Mouse (Mus musculus) liver, embryonic 15.5 days (tissue): ENCODE results near the gene Ccr2. TPM values are rescaled to one million over a fixed set of nuclear protein-coding genes. Genes with fewer than 3 reads are reported as not detected.
"Not testable (repeated sequence)": the region's sequence is repeated elsewhere in the genome, so short reads cannot be mapped to it uniquely, and the experiment has no call there.

Experiments
- ATAC-seq: fragments of 200-750 bp; cut with Nextera tagmentation; 2 replicates; pipeline ENCODE4 v1.8.0; 2017; ENCODE audit warnings: moderate number of reproducible peaks, mild to moderate bottlenecking, moderate library complexity; ENCODE audit not compliant: insufficient read depth
- H3K27ac ChIP-seq: fragments of 300-500 bp; sonication (generic); replicated peaks from 2 replicates; pipeline ENCODE4 v1.5.1; 2015; ENCODE audit warnings: mild to moderate bottlenecking, inconsistent platforms
- H3K27me3 ChIP-seq: fragments of 300-500 bp; sonication (generic); 2 replicates; pipeline ENCODE4 v1.6.1; 2015; ENCODE audit warnings: mild to moderate bottlenecking, inconsistent platforms
- H3K36me3 ChIP-seq: fragments of 300-500 bp; sonication (generic); replicated peaks from 2 replicates; pipeline ENCODE4 v1.6.1; 2015; ENCODE audit warnings: moderate library complexity, mild to moderate bottlenecking, inconsistent platforms
- H3K4me1 ChIP-seq: fragments of 300-500 bp; sonication (generic); replicated peaks from 2 replicates; pipeline ENCODE4 v1.6.1; 2015; ENCODE audit warnings: inconsistent platforms
- H3K4me2 ChIP-seq: fragments of 300-500 bp; sonication (generic); 2 replicates; pipeline ENCODE4 v1.6.1; 2015; ENCODE audit warnings: moderate library complexity, mild to moderate bottlenecking, inconsistent platforms
- H3K4me3 ChIP-seq: fragments of 300-500 bp; sonication (generic); replicated peaks from 2 replicates; pipeline ENCODE4 v1.5.1; 2015; ENCODE audit warnings: mild to moderate bottlenecking, inconsistent platforms
- H3K9ac ChIP-seq: fragments of 300-500 bp; sonication (generic); 2 replicates; pipeline ENCODE4 v1.6.1; 2015; ENCODE audit warnings: moderate library complexity, mild to moderate bottlenecking, inconsistent platforms
- H3K9me3 ChIP-seq: fragments of 300-500 bp; sonication (generic); replicated peaks from 2 replicates; pipeline ENCODE4 v1.6.1; 2016; ENCODE audit warnings: inconsistent platforms
- WGBS: fragments of 180-500 bp; shearing (Covaris S2); methylation state at CpG from one replicate; pipeline ENCODE4 v1.1.7; 2015; ENCODE audit warnings: mixed read lengths; ENCODE audit not compliant: insufficient replicate concordance; 5-methylcytosine and 5-hydroxymethylcytosine counted together
- polyA plus RNA-seq: library from polyadenylated mRNA; unstranded; fragments of >200 nt; fragmentation: Nextera tagmentation; extraction: Ambion mirVana; gene quantifications from 2 replicates; pipeline ENCODE4 v1.2.1, GENCODE M21; 2015

Gene Ccr2
- polyA plus RNA-seq = 6.1 and 6.4 TPM in 2 replicates

DNA sequence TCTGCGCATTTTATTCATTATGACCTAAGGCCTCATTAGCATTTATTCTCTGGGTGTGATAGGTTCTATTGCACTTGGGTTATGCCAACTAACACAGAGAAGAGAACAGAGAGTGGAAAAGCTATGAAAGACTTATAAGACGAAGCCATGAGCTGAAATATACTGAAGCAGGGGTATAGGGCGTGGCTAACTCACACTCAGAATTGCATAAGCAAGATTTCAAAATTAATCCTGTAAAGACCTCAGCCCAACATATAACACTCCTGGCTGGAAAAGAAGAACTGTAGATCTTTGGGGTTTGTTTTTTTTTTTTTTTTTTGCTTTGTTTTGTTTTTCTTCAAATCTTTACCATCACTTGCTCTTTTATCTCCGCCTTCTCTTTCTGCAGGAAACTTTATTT, at the start of gene Ccr2:
TSS of gene Ccr2 (plus strand) at position 228 of the 400 bp plus-strand sequence.
- 66% methylated on average over 4 of the region's 4 CpGs for WGBS
- Histone ChIP-seq H3K27me3 (no peaks in the 10 kb centered on the region), H3K36me3 (no peaks in the 10 kb centered on the region), H3K4me3 (no peak within 1 kb of the TSS), H3K27ac (no peak within 1 kb of the TSS), H3K9ac (no peak within 1 kb of the TSS), H3K9me3 (no peaks in the 10 kb centered on the region), H3K4me1 (peaks cover 13% of the 10 kb centered on the region), H3K4me2 (no peak within 1 kb of the TSS)
- no peak for ATAC-seq

DNA sequence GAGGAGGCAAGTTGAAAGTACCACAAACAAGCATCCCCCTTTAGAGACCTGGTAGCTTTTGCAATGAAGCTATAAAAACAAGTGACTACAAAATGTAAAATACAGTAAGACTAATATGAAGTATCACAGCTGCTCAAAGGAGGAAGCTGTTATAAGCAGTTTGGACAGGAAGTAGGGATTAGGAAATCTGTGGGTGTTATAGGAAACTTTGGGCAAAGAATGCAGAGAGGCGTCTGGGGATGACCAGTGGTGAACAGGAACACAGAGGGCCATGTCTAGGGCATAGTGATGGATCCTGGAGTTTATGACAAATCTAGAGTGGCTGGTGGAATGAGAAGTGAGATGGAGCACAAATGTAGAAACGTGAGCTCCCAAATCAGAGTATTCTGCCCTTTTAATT, 48.2 kb upstream of the Ccr2 start:
- no peak overlapping the region for H3K4me2 ChIP-seq
- no peak overlapping the region for H3K9ac ChIP-seq
- H3K4me3 ChIP-seq = no peak overlapping the region
- no peaks in the 10 kb centered on the region for H3K9me3 ChIP-seq
- WGBS = 28% methylated on average over 2 of the region's 2 CpGs
- H3K4me1 ChIP-seq = peaks cover 5% of the 10 kb centered on the region
- no peaks in the 10 kb centered on the region for H3K36me3 ChIP-seq
- peak; percentile 44; the same call in 1 of the 2 replicates for ATAC-seq
- no peak overlapping the region for H3K27ac ChIP-seq
- H3K27me3 ChIP-seq = no peaks in the 10 kb centered on the region

GRCm38 (mm10) chr9:124056158-124056709, 45.5 kb upstream of the Ccr2 start:
- H3K27me3 ChIP-seq = no peaks in the 10 kb centered on the region
- no peak overlapping the region for H3K4me3 ChIP-seq
- H3K27ac ChIP-seq = peak overlapping the region; percentile 19; the same call in 1 of the 2 replicates
- no peak overlapping the region for H3K9ac ChIP-seq
- no peaks in the 10 kb centered on the region for H3K36me3 ChIP-seq
- no peaks in the 10 kb centered on the region for H3K9me3 ChIP-seq
- WGBS = 26% methylated on average over 3 of the region's 3 CpGs
- no peak overlapping the region for H3K4me2 ChIP-seq
- H3K4me1 ChIP-seq = peaks cover 17% of the 10 kb centered on the region
- ATAC-seq = no peak

DNA sequence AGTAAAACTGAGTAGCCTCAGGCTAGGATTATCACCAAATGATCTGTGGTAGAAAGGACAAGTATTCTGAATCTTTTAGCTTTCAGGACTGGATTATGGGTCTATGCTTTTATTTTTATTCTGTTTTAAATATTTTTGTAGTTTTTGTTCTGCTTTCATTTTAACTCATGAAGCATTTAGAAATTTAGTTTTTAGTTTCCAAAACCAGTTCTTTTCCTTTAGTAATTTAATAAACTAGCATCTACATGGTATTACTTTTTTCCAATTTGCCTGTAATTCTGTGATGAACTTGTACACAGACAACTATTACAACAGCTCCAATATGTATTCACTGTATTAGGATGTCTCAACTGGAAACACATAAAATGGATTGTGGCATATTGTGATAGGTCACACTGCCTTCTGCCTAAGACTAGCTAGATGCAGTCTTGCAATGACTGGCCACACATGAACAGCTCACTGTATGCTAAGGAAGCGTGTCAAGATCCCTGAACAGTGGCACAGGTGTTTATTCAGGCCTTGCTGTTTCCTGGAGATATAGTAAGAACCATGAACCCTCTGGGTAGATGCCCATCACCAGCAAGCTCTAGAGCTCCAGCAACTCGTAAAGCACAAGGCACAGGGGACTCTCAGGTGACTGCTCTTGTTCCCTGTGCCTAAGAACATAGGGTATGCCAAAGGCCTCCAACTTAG, 41.9 kb upstream of the Ccr2 start:
- 53% methylated on average over 2 of the region's 2 CpGs for WGBS
- peak; percentile 38; the same call in 1 of the 2 replicates for ATAC-seq
- no peak overlapping the region for H3K4me2 ChIP-seq
- no peaks in the 10 kb centered on the region for H3K27me3 ChIP-seq
- no peak overlapping the region for H3K4me3 ChIP-seq
- H3K9ac ChIP-seq = no peak overlapping the region
- H3K36me3 ChIP-seq = no peaks in the 10 kb centered on the region
- H3K9me3 ChIP-seq = no peaks in the 10 kb centered on the region
- peaks cover 24% of the 10 kb centered on the region for H3K4me1 ChIP-seq
- H3K27ac ChIP-seq = peak overlapping the region; percentile 51

DNA sequence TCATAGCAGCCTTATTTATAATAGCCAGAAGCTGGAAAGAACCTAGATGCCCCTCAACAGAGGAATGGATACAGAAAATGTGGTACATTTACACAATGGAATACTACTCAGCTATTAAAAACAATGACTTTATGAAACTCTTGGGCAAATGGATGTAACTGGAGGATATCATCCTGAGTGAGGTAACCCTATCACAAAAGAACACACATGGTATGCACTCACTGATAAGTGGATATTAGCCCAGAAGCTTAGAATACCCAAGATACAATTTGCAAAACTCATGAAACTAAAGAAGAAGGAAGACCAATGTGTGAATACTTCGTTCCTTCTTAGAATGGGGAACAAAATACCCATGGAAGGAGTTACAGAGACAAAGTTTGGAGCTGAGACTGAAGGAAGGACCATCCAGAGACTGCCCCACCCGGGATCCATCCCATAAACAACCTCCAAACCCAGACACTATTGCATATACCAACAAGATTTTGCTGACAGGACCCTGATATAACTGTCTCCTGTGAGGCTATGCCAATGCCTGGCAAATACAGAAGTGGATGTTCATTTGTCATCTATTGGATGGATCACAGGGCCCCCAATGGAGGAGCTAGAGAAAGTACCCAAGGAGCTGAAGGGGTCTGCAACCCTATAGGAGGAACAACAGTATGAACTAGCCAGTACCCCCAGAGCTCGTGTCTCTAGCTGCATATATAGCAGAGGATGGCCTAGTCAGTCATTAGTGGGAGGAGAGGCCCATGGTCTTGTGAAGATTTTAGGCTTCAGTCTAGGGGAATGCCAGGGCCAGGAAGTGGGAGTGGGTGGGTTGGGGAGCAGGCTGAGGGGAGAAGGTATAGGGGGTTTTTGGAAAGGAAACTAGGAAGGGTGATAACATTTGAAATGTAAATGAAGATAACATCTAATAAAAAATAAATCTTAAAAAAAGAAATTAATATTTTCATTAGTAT, 40.0 kb upstream of the Ccr2 start:
- H3K4me1 ChIP-seq = peaks cover 19% of the 10 kb centered on the region
- H3K4me2 ChIP-seq = peak overlapping the region; percentile 48
- H3K9ac ChIP-seq, H3K9me3 ChIP-seq, H3K27me3 ChIP-seq, H3K36me3 ChIP-seq, H3K4me3 ChIP-seq: not testable (repeated sequence)
- peak; percentile 51; the same call in 1 of the 2 replicates for ATAC-seq
- H3K27ac ChIP-seq = peak overlapping the region; percentile 91
- 26% methylated on average over 3 of the region's 3 CpGs for WGBS

DNA sequence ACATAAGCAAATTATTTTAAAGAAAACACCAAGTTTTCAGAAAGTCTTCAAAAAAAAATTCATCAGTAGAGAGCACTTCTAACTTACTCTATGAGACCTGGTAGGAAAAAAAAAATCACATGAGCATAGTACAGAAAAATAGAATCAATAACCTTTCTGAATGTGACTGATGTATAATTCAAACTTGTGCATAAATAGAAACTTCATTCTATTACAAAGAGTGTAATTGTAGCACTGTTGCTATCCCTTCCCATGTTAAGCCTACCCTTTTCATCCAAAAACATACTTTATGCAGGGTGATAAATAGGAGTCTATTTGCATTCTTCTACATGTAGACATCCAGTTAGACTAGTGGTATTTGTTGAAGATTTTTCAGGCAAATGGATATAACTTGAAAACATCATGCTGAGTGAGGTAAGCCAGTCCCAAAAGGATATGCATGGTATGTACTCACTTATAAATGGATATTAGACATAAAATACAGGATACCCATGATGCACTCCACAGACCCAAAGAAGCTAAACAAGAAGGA, 35.1 kb upstream of the Ccr2 start:
- no peak for ATAC-seq
- H3K36me3 ChIP-seq = no peaks in the 10 kb centered on the region
- no peak overlapping the region for H3K4me3 ChIP-seq
- H3K9me3 ChIP-seq = no peaks in the 10 kb centered on the region
- no peaks in the 10 kb centered on the region for H3K27me3 ChIP-seq
- peaks cover 6% of the 10 kb centered on the region for H3K4me1 ChIP-seq
- no peak overlapping the region for H3K27ac ChIP-seq
- H3K4me2 ChIP-seq = no peak overlapping the region
- H3K9ac ChIP-seq = no peak overlapping the region

DNA sequence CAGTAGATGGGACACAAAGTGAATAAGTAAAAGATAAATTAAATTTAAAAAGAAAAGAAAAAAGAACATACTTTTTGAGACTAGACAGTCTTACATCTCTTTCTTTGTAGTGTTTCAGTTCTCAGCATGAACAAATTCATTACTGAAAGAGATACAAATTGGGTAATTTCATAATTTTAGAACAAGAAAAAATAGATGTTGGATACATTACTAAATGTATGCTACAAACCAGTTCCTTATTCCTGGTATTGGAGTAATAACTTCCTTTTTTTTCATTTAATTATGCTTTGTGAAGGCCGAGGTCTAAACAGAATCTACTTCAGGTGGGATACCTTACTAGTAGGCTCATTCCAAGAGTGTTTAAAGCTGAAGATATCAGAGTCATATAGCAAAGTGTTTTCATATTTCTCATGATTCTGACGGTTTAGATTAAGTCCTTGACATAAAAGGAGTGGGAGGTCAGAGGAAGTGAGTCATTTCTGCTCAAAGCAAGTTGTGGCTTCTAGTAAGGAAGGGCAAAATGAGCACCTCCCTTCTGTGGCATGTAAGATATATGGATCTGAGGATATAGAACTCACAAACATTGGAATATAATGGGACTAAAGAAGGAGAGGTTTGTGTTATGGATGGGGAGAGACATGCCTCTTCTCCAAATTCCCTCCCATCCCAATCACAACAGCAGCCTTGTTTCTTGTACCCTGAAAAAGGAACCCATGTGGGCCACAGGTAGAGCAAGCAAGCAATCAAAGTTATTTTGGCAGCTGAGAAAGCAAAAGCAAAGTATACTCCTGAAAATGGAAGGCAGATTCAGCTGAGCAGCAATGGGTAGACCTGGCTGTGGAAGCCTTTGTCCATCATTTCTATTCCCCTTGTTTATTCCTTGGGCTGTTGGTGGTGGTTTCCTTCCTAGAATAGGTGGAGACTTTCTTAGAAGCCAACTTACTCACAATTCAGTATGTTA, 33.4 kb upstream of the Ccr2 start:
- 10% methylated on average over 2 of the region's 2 CpGs for WGBS
- H3K9ac ChIP-seq = no peak overlapping the region
- no peaks in the 10 kb centered on the region for H3K36me3 ChIP-seq
- H3K4me3 ChIP-seq = no peak overlapping the region
- no peaks in the 10 kb centered on the region for H3K27me3 ChIP-seq
- no peak for ATAC-seq
- no peak overlapping the region for H3K4me2 ChIP-seq
- peak overlapping the region; percentile 31; the same call in 1 of the 2 replicates for H3K27ac ChIP-seq
- no peaks in the 10 kb centered on the region; the same call in 1 of the 2 replicates for H3K4me1 ChIP-seq
- no peaks in the 10 kb centered on the region for H3K9me3 ChIP-seq

- Histone ChIP-seq H3K4me3 (no peak overlapping the region), H3K9ac (no peak overlapping the region), H3K36me3 (no peaks in the 10 kb centered on the region), H3K4me2 (no peak overlapping the region), H3K27me3 (no peaks in the 10 kb centered on the region), H3K27ac (no peak overlapping the region), H3K4me1 (no peaks in the 10 kb centered on the region; the same call in 1 of the 2 replicates), H3K9me3 (no peaks in the 10 kb centered on the region)
- ATAC-seq = no peak
- 66% methylated on average over 1 of the region's 1 CpGs for WGBS
Measured at GRCm38 (mm10) chr9:124071506-124071905, 30.2 kb upstream of the Ccr2 start.

GRCm38 (mm10) chr9:124079803-124080202, 21.9 kb upstream of the Ccr2 start:
- ATAC-seq = no peak
- Histone ChIP-seq H3K27ac (no peak overlapping the region), H3K4me3 (no peak overlapping the region), H3K9ac (no peak overlapping the region), H3K4me2 (no peak overlapping the region), H3K36me3 (no peaks in the 10 kb centered on the region), H3K9me3 (no peaks in the 10 kb centered on the region), H3K27me3 (no peaks in the 10 kb centered on the region), H3K4me1 (no peaks in the 10 kb centered on the region)
- WGBS = 60% methylated on average over 4 of the region's 4 CpGs

GRCm38 (mm10) chr9:124080471-124080870, 21.3 kb upstream of the Ccr2 start:
- not testable (repeated sequence) for H3K9ac ChIP-seq, H3K4me1 ChIP-seq, H3K9me3 ChIP-seq, H3K4me2 ChIP-seq, H3K27me3 ChIP-seq, H3K4me3 ChIP-seq, H3K36me3 ChIP-seq, H3K27ac ChIP-seq, ATAC-seq
- 84% methylated on average over 13 of the region's 13 CpGs for WGBS
